Mouse (Mus musculus) kidney, postnatal 10 days (tissue): ENCODE data around the gene Myh6.
"Not testable (repeated sequence)": the region's sequence is repeated elsewhere in the genome, so short reads cannot be mapped to it uniquely, and the experiment has no call there.

ENCODE experiments used
- DNase-seq: peaks from one replicate; pipeline ENCODE4 v3.0.0; 2021; ENCODE audit warnings: mixed read lengths

Gene Myh6

DNA sequence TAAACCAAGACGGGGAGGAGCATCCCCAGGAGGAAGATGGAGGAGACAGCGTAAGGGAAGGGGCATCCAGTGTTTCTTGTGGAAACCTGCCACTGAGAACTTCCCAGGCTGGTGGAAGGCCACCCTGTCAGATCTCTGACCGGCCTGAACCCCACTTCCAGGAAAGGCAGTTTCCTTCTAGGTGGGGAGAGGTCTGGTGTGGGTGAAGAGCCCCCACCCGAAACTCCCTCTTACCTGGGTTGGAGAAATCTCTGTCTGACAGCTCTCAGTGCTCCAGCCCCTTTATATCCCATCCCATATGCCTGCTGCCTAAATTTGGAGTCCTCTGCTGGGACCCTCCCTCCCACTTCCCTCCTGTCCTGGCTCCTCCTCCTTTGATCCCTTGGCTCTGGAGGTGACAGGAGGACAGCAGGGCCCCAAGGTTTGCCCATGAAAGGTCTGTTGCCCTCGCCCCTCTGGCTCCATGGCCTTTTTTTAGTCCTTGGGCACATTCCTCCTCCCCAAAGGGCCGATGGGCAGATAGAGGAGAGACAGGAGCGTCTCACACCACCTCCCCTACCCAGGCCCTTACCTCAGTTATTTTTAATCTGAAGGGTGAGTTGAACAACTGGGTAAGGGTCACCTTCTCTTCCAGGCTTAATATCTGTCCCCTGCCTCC is at the start of gene Myh6:
Gene Myh6, minus strand, starts transcription at position 608 of the 658 bp plus-strand sequence.
- no peak for DNase-seq

GRCm38 (mm10) chr14:55015767-55016111 is 49.0 kb upstream of the Myh6 start:
- DNase-seq, result peak; percentile 42

DNA sequence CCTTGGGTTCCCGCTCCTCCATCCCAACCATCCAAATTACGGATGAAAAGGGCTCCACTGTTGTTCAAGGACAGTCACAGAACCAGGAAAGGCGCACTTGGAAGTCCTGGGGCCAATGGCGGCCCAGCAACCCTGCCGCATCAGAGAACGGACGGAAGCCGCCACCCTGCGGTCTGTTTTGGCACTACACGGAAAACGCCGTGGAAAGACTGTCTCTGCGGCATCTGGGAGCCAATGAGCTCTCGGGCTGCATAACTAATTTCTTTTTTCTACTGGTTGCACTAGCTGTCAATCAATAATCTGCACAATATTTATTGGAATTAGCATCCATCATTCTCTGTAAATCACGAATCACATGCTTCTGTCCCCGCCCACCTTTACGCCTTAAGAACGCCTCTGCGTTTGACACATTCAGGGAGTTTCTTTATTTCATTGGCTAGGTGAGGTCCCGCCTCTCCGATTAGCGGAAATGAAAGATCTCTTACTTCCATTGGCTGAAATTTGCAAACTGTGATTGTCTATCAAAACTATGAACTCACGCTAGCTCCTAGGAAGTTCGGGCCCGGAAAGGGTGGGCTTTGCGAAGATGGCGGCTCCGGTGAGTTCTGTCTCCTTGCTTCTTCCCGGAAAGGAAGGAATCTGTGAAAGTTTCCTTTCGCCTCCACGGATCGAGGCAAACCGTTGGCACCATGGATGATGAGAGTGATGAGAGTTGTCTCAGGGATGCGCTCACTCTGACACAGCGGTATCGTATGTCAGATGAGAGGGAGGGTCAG is 48.5 kb upstream of the Myh6 start, which contains the start of gene Ngdn:
Gene Ngdn, plus strand, starts transcription at position 464 of the 776 bp plus-strand sequence.
- peak; percentile 99 for DNase-seq

DNA sequence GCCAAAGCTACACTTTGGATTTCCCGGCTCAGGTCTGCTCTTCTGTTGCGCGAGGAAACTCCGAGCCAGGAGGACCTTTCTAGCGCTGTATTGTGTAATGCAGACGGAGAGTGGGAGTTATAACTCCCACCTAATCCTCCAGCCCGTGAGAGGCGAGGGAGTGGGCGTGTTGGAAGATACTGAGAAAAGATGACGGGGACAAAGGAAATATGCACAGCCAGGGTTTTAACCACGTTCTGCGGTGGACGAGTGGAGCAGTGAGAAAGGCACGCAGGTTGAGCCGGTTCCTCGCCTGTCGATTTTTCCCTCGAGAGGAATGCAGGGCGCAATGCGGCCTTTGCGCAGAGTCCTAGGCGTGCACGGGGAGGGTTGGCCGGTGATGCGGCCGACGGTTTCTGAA is 47.9 kb upstream of the Myh6 start:
- DNase-seq, result no peak

DNA sequence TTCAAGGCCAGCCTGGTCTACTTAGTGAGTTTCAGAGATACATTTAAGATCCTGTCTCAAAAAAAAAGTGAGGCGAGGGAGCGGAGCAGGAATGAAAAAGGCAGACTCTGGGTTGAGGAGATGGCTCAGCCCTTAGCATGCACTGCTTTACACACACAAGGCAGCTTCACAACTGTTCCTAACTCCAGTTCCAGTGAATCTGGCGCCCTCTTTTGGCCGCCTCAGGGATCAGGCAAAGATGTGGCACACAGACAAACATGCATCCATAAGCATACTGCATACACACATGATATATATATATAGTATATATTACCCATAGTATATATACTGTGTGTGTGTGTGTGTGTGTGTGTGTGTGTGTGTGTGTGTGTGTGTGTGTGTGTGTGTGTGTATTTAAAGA is 44.4 kb upstream of the Myh6 start:
- DNase-seq, result peak; percentile 35

GRCm38 (mm10) chr14:55008417-55008816 is 41.7 kb upstream of the Myh6 start:
- DNase-seq, result no peak

GRCm38 (mm10) chr14:55007120-55007908 is 40.6 kb upstream of the Myh6 start:
- no peak for DNase-seq

- DNase-seq, result no peak
Measured at GRCm38 (mm10) chr14:55006541-55006940, 39.8 kb upstream of the Myh6 start.

DNA sequence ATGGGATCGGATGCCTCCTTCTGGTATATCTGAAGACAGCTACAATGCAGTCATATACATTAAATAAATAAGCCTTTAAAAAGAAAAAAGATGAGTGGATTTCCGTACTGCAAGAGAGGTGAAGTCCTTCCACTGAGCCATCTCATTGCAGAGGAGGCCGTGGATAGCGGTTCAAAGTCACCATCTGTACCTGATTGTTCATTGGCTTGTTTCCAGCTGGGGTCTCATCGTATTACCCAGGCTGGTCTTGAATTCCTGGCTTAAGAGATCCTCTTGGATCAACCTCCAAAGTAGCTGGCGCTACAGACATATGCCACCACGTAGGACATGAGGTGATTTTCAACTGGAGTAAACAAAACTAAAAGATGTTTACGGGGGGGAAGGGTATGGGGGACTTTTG is 39.2 kb upstream of the Myh6 start:
- DNase-seq, result no peak

DNA sequence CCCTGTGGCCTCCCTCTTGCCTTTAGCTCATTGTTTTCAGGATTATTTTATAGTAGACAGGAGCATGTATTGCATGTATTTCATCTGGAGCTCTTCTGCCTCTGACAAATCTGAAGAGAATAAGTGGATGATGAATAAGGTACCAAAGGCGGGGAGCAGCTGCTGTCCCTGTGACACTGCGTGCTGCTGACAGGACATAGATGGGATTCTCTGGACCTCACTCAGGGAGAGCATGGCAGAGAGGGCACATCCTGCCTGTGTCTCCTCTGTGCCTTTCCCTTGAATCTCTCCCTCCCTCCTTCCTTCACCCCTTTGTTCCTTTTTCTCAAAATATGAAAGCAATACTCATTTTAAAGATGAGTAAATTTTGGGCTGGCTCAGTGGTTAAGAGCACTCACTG is 38.8 kb upstream of the Myh6 start:
- no peak for DNase-seq

DNA sequence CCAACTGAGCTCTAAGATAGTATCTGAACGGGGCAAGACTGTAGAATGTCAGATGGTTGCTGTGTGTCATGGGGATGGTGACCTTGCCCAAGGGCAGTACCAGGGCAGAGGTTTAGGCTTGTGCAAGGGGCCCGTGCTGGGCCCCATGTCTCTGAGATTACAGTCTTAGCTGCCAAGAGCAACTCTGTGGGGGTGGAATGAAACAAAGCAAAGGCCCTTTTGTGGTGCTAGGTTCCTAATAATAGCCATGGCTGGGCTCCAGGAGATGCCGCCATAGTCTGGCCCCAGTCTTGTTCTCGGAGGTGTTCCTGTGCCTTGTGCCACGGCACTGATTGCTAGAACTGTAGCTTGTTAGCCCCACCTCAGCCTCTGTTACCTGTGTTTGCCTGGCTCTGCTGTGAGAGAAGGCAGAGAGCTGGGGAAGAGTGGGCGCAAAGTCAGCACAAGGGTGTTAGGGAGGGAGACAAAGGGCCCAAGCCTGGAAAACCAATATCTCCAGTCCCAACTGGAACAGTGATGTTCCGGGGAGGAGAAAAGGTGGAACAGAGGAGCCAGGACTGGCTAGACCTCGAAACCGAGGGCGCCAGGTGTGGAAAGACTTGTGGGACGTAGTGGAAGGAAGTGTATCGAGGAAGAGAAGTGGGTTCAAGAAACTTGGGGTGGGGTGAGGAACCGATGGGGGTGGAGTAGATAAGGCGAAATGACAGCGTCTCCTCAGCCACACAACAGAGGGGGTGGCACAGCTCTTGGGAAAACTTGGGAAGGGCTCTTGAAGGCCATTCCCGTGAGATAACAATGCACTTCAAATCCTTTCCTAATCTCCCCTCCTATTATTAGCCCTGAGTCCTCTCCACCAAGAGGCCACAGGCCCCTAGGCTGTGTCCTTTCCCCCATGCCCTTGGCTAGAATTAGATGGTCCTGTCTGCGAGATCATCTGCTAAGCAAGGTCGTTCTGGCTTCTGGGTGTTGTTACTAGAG is 37.4 kb upstream of the Myh6 start:
- no peak for DNase-seq

GRCm38 (mm10) chr14:55002687-55003120 is 36.0 kb upstream of the Myh6 start:
- no peak for DNase-seq

- DNase-seq, result no peak
Measured at GRCm38 (mm10) chr14:55001938-55002686, 35.4 kb upstream of the Myh6 start.

DNA sequence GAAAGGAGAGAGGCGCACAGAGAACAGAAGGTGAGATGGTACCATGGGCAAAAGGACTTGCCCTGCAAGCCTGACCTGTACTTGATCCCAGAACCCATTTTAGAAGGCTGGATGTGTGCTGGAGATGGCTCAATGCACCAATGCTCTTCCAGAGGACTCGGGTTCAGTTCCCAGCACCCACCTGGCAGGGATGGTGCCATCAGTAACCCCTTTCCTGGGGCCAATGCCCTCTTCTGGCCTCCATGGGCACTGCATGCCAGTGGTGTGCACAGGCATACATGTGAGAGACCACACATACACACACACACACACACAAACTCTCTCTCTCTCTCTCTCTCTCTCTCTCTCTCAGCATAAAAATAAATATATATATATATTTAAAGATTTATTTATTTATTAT is 34.7 kb upstream of the Myh6 start:
- DNase-seq, result no peak

GRCm38 (mm10) chr14:55000814-55001213 is 34.1 kb upstream of the Myh6 start:
- DNase-seq, result no peak

- DNase-seq, result not testable (repeated sequence)
Measured at GRCm38 (mm10) chr14:54999868-55000267, 33.1 kb upstream of the Myh6 start.

DNA sequence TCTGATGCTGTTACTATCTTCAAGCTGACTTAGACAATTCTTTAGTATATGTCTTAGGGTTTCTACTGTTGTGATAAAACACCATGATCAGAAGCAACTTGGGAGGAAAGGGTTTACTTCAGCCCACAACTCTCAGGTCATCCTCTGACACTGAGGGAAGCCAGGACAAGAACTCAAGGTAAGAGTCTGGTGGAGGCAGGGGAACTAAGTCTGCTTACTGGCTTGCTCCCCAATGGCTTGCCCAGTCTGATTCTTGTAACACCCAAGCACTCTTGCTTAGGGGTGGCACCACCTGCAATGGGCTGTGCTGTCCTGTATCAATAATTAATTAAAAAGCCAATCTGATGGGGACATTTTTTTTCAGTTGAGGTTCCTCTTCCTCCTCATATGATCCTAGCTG is 32.0 kb upstream of the Myh6 start:
- DNase-seq, result no peak

DNA sequence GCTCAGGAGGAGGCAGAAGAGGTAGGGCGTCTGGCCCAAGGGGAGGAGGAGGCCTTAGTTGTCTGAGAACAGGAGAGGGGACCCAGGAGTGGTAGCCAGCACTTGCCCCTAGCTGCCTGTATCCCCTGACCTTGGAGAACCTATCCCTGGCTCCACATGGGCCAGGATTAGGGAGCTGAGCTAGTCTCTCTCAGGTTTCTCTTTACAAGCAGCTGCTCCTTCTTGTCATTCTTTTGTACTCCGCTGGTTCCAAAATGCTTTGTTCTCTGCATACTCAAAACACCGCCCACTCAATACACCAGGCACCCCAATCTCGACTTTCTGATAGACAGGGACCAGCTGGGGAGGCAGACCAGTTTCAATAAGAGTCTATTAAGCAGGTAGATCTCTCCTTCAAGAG is 30.6 kb upstream of the Myh6 start:
- no peak for DNase-seq

GRCm38 (mm10) chr14:54996793-54997192 is 30.1 kb upstream of the Myh6 start:
- no peak for DNase-seq

DNA sequence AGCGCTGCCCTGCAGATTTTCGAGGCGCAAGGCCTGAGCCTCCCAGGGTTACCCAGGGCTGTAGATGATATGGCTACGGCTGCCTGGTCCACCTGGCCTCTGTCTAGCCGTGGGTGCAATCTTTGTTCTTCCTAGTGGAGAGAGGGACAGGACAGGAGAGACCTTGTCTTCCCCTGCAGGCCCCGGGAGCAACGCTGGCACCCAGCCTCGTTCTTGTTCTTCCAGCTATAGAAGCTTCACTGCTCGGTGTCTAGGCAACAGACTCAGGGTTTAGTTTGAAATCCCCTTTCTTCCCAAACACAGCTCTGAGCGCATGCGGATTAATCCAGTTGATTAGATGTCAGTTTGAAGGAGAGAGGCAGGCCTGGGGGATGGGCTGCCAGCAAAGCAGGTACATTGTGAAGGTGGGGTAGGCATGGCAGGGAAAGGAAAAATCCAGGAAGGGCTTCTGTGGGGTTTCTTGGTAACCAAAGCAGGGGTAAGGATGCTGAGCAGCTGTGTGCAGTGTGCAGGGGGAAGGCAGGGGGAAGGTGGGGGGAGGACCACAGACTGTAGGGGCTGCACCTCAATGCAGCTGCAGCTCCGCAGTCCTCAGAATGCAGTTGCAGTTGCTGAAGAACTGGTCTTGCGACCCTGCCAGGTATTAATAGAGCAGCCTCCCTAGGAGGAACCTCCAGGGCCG is 28.9 kb upstream of the Myh6 start:
- no peak for DNase-seq

DNA sequence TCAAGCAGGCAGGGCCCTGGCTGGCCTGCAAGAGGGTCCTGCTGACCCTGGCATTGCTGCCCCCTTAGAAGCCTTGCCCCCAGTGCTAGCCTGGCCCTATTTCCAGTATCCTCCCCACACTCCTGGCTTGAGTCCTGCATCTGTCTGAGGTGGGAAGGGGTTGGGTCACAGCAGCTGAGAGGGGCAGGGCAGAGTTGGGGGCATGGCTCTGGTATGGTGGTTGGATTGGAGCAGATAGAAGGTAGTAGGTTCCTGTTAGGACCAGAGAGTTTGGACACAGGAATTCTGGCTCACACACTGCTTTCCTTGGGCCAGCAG is 28.1 kb upstream of the Myh6 start:
- no peak for DNase-seq
